Mouse (Mus musculus) stomach, postnatal 0 days (tissue): Measurements from ENCODE around the gene Ano1. TPM values are rescaled to one million over a fixed set of nuclear protein-coding genes. Genes with fewer than 3 reads are reported as not detected.

Experiments
- ATAC-seq: fragments of 200-750 bp; cut with Nextera tagmentation; 2 replicates; pipeline ENCODE4 v1.8.0; 2017; ENCODE audit not compliant: low FRiP score, low TSS enrichment
- DNase-seq: peaks from one replicate; pipeline ENCODE4 v3.0.0-alpha.2; 2016; ENCODE audit warnings: low spot score
- H3K27ac ChIP-seq: fragments of 300-500 bp; sonication (generic); replicated peaks from 2 replicates; pipeline ENCODE4 v1.5.1; 2014; ENCODE audit warnings: mild to moderate bottlenecking, control low read depth
- H3K27me3 ChIP-seq: fragments of 300-500 bp; sonication (generic); 2 replicates; pipeline ENCODE4 v1.6.1; 2014; ENCODE audit warnings: low read length; ENCODE audit not compliant: control insufficient read depth, insufficient read depth
- H3K36me3 ChIP-seq: fragments of 300-500 bp; sonication (generic); 2 replicates; pipeline ENCODE4 v1.6.1; 2014; ENCODE audit warnings: low read length, mixed read lengths; ENCODE audit not compliant: control insufficient read depth, insufficient read depth
- H3K4me1 ChIP-seq: fragments of 300-500 bp; sonication (generic); replicated peaks from 2 replicates; pipeline ENCODE4 v1.6.1; 2014; ENCODE audit warnings: antibody characterized with exemption; ENCODE audit not compliant: control insufficient read depth, insufficient read depth
- H3K4me2 ChIP-seq: fragments of 300-500 bp; sonication (generic); replicated peaks from 2 replicates; pipeline ENCODE4 v1.6.1; 2014; ENCODE audit warnings: low read depth, mild to moderate bottlenecking, control low read depth, moderate library complexity
- H3K4me3 ChIP-seq: fragments of 300-500 bp; sonication (generic); 2 replicates; pipeline ENCODE4 v1.5.1; 2014; ENCODE audit warnings: low read depth, low read length, control low read depth
- H3K9ac ChIP-seq: fragments of 300-500 bp; sonication (generic); 2 replicates; pipeline ENCODE4 v1.6.1; 2014; ENCODE audit warnings: mild to moderate bottlenecking, low read length, control low read depth, mixed read lengths
- H3K9me3 ChIP-seq: fragments of 300-500 bp; sonication (generic); 2 replicates; pipeline ENCODE4 v1.6.1; 2016; ENCODE audit warnings: low read length; ENCODE audit not compliant: control insufficient read depth
- CTCF ChIP-seq: IDR thresholded peaks from 2 replicates; pipeline ENCODE4 v1.5.1; 2016; ENCODE audit warnings: antibody characterized with exemption, low read depth, mild to moderate bottlenecking, moderate library complexity
- EP300 ChIP-seq: optimal IDR thresholded peaks from 2 replicates; pipeline ENCODE3; 2016; ENCODE audit warnings: antibody characterized with exemption
- WGBS: fragments of 180-500 bp; shearing (Covaris S2); extraction: QIAGEN DNeasy Blood & Tissue Kit; methylation state at CpG from one replicate; pipeline ENCODE4 v1.1.7; 2014; 5-methylcytosine and 5-hydroxymethylcytosine counted together
- polyA plus RNA-seq: library from polyadenylated mRNA; unstranded; fragments of >200 nt; fragmentation: Nextera tagmentation; extraction: Ambion mirVana; gene quantifications from 2 replicates; pipeline ENCODE4 v1.2.1, GENCODE M21; 2015

Ano1 gene
- polyA plus RNA-seq, 1 experiment from 2014 or later: 32.4 TPM

GRCm38 (mm10) chr7:144789601-144790556 lies 38.1 kb upstream of the Ano1 start:
- H3K27ac ChIP-seq: no peak overlapping the region
- 49% methylated on average over 36 of the region's 36 CpGs for WGBS
- no peaks in the 10 kb centered on the region for H3K27me3 ChIP-seq
- DNase-seq: no peak
- H3K9me3 ChIP-seq: no peaks in the 10 kb centered on the region
- H3K4me3 ChIP-seq: no peak overlapping the region
- H3K4me1 ChIP-seq: no peaks in the 10 kb centered on the region
- no peak overlapping the region for H3K9ac ChIP-seq
- H3K36me3 ChIP-seq: no peaks in the 10 kb centered on the region
- TF ChIP-seq CTCF (peak; percentile 53), EP300 (no peak)
- no peak for ATAC-seq
- H3K4me2 ChIP-seq: 0 out of 2 replicates have a peak overlapping the region, but pooled peaks have one; percentile 25

- Histone ChIP-seq H3K27ac (no peak overlapping the region), H3K4me3 (no peak overlapping the region), H3K4me2 (no peak overlapping the region), H3K36me3 (no peaks in the 10 kb centered on the region), H3K9ac (no peak overlapping the region), H3K9me3 (no peaks in the 10 kb centered on the region), H3K27me3 (no peaks in the 10 kb centered on the region), H3K4me1 (no peaks in the 10 kb centered on the region)
- WGBS: 30% methylated on average over 4 of the region's 4 CpGs
- TF ChIP-seq EP300: no peak
- no peak for TF ChIP-seq CTCF
- 0 out of 2 replicates have a peak, but pooled peaks have one; percentile 28 for ATAC-seq
- DNase-seq: no peak
These were observed 36.9 kb upstream of the Ano1 start for GRCm38 (mm10) chr7:144788631-144789030.

GRCm38 (mm10) chr7:144787501-144787900 lies 35.7 kb upstream of the Ano1 start:
- H3K9ac ChIP-seq: no peak overlapping the region
- TF ChIP-seq EP300: no peak
- no peak for TF ChIP-seq CTCF
- no peak overlapping the region for H3K27ac ChIP-seq
- no peak for DNase-seq
- H3K4me1 ChIP-seq: no peaks in the 10 kb centered on the region
- 84% methylated on average over 5 of the region's 5 CpGs for WGBS
- no peak overlapping the region for H3K4me3 ChIP-seq
- no peaks in the 10 kb centered on the region for H3K36me3 ChIP-seq
- ATAC-seq: no peak
- H3K9me3 ChIP-seq: no peaks in the 10 kb centered on the region
- no peaks in the 10 kb centered on the region for H3K27me3 ChIP-seq
- H3K4me2 ChIP-seq: no peak overlapping the region

- Histone ChIP-seq H3K4me3 (no peak overlapping the region), H3K27ac (no peak overlapping the region), H3K27me3 (no peaks in the 10 kb centered on the region), H3K4me1 (no peaks in the 10 kb centered on the region), H3K4me2 (no peak overlapping the region), H3K9me3 (no peaks in the 10 kb centered on the region), H3K9ac (no peak overlapping the region), H3K36me3 (no peaks in the 10 kb centered on the region)
- WGBS: 51% methylated on average over 3 of the region's 3 CpGs
- ATAC-seq (peak; percentile 46), DNase-seq (peak; percentile 60)
- no peak for TF ChIP-seq EP300
- no peak for TF ChIP-seq CTCF
These were observed 34.8 kb upstream of the Ano1 start for GRCm38 (mm10) chr7:144786571-144786970.

GRCm38 (mm10) chr7:144784176-144784575 lies 32.4 kb upstream of the Ano1 start:
- DNase-seq: no peak
- 76% methylated on average over 4 of the region's 4 CpGs for WGBS

GRCm38 (mm10) chr7:144782402-144782801 lies 30.6 kb upstream of the Ano1 start:
- WGBS: 44% methylated on average over 1 of the region's 1 CpGs
- Histone ChIP-seq H3K36me3 (no peaks in the 10 kb centered on the region), H3K4me3 (no peak overlapping the region), H3K9ac (no peak overlapping the region), H3K27ac (no peak overlapping the region), H3K4me2 (no peak overlapping the region), H3K9me3 (no peaks in the 10 kb centered on the region), H3K4me1 (no peaks in the 10 kb centered on the region), H3K27me3 (no peaks in the 10 kb centered on the region)
- TF ChIP-seq CTCF: no peak
- no peak for TF ChIP-seq EP300
- ATAC-seq (no peak), DNase-seq (peak; percentile 34)

More at GRCm38 (mm10) chr7:144784176-144784575, 32.4 kb upstream of the Ano1 start:
- H3K27me3 ChIP-seq: no peaks in the 10 kb centered on the region
- ATAC-seq: no peak
- no peak overlapping the region for H3K4me2 ChIP-seq
- no peaks in the 10 kb centered on the region for H3K9me3 ChIP-seq
- no peak overlapping the region for H3K27ac ChIP-seq
- no peak overlapping the region for H3K4me3 ChIP-seq
- H3K36me3 ChIP-seq: no peaks in the 10 kb centered on the region
- no peaks in the 10 kb centered on the region for H3K4me1 ChIP-seq
- TF ChIP-seq EP300 (no peak), CTCF (no peak)
- H3K9ac ChIP-seq: no peak overlapping the region
